ENCODE assay signal across 25 mouse cellular contexts in the genomic region with DNA sequence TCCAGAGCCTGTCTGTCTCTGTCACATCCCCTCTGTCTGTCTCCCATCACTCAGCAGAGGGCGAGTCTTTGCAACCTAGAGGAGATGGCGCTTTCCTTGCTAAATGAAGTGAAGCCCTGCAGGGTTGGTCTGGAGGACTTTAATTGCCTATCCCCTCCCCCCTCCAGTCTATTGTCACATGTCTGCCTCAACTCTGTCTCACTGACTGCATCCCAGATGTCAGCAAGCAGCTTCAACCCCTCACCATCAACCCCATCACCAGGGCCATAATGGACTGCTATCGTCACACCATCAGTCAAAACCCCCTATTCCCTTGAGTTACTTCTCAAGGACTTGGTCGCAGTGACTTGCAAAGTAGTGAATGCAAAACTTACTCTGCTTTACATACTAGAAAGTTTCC.
DNase-seq lines count a peak whose midpoint lies in the region; ATAC-seq and TF ChIP-seq lines count a peak whose summit lies in the region.
"Had no signal": no experiment of that assay in that cellular context is flagged by ENCODE, and none has a peak within 500 bp of the region (broad histone marks: within the 10 kb centered on the region; RNA-seq: fewer than 3 reads in every experiment).

No protein-coding gene starts in this region.

- peak; percentile 19 for DNase-seq in hindbrain, embryonic 11.5 days (ENCODE audit: low spot score)
- no peak for DNase-seq in lung, postnatal 36 days
- peak; percentile 10 for DNase-seq in retina, embryonic 14.5 days (ENCODE audit: low spot score)
- no peak for DNase-seq in retina, postnatal 1 day
- no peak for DNase-seq in liver, postnatal 0 days
- DNase-seq: adrenal gland, adult 2 months; adrenal gland, postnatal 14 days; cerebellum, adult 11 months; cerebellum, adult 2 months; cerebellum, adult 9-11 months; cerebellum, postnatal 25 days; gastrocnemius, postnatal 25 days; heart, adult 2 months had no signal

- H3K9me3 ChIP-seq in hindbrain, embryonic 11.5 days (ENCODE audit: control insufficient read depth, low read length), result no peaks in the 10 kb centered on the region
- H3K9me3 ChIP-seq in hindbrain, embryonic 12.5 days (replicated peaks), result no peaks in the 10 kb centered on the region
- no peaks in the 10 kb centered on the region for H3K9me3 ChIP-seq in lung, embryonic 16.5 days (ENCODE audit: control insufficient read depth, low read length)
- no peaks in the 10 kb centered on the region for H3K9me3 ChIP-seq in liver, postnatal 0 days (ENCODE audit: low read length)
- H3K9me3 ChIP-seq: embryonic facial prominence, embryonic 10.5 days; embryonic facial prominence, embryonic 13.5 days; forebrain, embryonic 12.5 days; forebrain, embryonic 15.5 days had no signal

- H3K9ac ChIP-seq in hindbrain, embryonic 11.5 days (ENCODE audit: low read depth, low read length), result no peak overlapping the region
- no peak overlapping the region for H3K9ac ChIP-seq in hindbrain, embryonic 12.5 days
- no peak overlapping the region for H3K9ac ChIP-seq in lung, embryonic 16.5 days (ENCODE audit: low read length)
- no peak overlapping the region for H3K9ac ChIP-seq in liver, postnatal 0 days (replicated peaks)
- H3K9ac ChIP-seq: embryonic facial prominence, embryonic 13.5 days; forebrain, embryonic 12.5 days; forebrain, embryonic 15.5 days; hindbrain, embryonic 14.5 days had no signal

- 52% methylated on average over 4 of the region's 4 CpGs for WGBS in hindbrain, embryonic 11.5 days
- WGBS in hindbrain, embryonic 12.5 days, result 49% methylated on average over 4 of the region's 4 CpGs
- 50% methylated on average over 4 of the region's 4 CpGs for whole genome bisulfite sequencing in lung, embryonic 16.5 days
- 85% methylated on average over 4 of the region's 4 CpGs for WGBS in liver, postnatal 0 days (ENCODE audit: insufficient replicate concordance)

- no peak overlapping the region for H3K27ac ChIP-seq in hindbrain, embryonic 11.5 days (ENCODE audit: low read depth, low read length)
- H3K27ac ChIP-seq in hindbrain, embryonic 12.5 days, result no peak overlapping the region
- H3K27ac ChIP-seq in lung, embryonic 16.5 days (ENCODE audit: low read length), result no peak overlapping the region
- H3K27ac ChIP-seq in liver, postnatal 0 days (ENCODE audit: low read depth), result no peak overlapping the region
- H3K27ac ChIP-seq: embryonic facial prominence, embryonic 10.5 days; embryonic facial prominence, embryonic 13.5 days; forebrain, embryonic 12.5 days; forebrain, embryonic 15.5 days; heart, adult 2 months; hindbrain, embryonic 14.5 days; hindbrain, postnatal 0 days had no signal

- H3K4me1 ChIP-seq in hindbrain, embryonic 11.5 days (replicated peaks; ENCODE audit: control insufficient read depth, insufficient read depth, low read length), result no peaks in the 10 kb centered on the region
- peaks cover 10% of the 10 kb centered on the region; the same call in 1 of the 2 replicates for H3K4me1 ChIP-seq in hindbrain, embryonic 12.5 days
- no peaks in the 10 kb centered on the region for H3K4me1 ChIP-seq in lung, embryonic 16.5 days (replicated peaks; ENCODE audit: control insufficient read depth, insufficient read depth, low read length)
- no peaks in the 10 kb centered on the region for H3K4me1 ChIP-seq in liver, postnatal 0 days (ENCODE audit: insufficient read depth)
- H3K4me1 ChIP-seq: embryonic facial prominence, embryonic 13.5 days had no signal

- ATAC-seq in hindbrain, embryonic 11.5 days (ENCODE audit: low FRiP score), result no peak
- no peak for ATAC-seq in hindbrain, embryonic 12.5 days (ENCODE audit: low FRiP score)
- peak; percentile 92 for ATAC-seq in lung, embryonic 16.5 days (ENCODE audit: low read depth)
- ATAC-seq in liver, postnatal 0 days, result no peak
- ATAC-seq: CD4-positive, CD25-positive, alpha-beta regulatory T cell, adult 4 months; forebrain, embryonic 15.5 days; hindbrain, postnatal 0 days; inflammation-experienced regulatory T-cells, adult 6 months had no signal

- H3K4me2 ChIP-seq in hindbrain, embryonic 11.5 days (replicated peaks; ENCODE audit: low read depth, low read length), result no peak overlapping the region
- H3K4me2 ChIP-seq in hindbrain, embryonic 12.5 days (replicated peaks), result no peak overlapping the region
- no peak overlapping the region for H3K4me2 ChIP-seq in lung, embryonic 16.5 days (ENCODE audit: low read depth, low read length)
- H3K4me2 ChIP-seq in liver, postnatal 0 days (ENCODE audit: low read depth, low read length), result no peak overlapping the region
- H3K4me2 ChIP-seq: embryonic facial prominence, embryonic 13.5 days; forebrain, embryonic 12.5 days; forebrain, embryonic 15.5 days; heart, embryonic 11.5 days; hindbrain, embryonic 14.5 days had no signal

- H3K27me3 ChIP-seq in hindbrain, embryonic 11.5 days (ENCODE audit: control insufficient read depth, insufficient read depth, low read length), result no peaks in the 10 kb centered on the region
- no peaks in the 10 kb centered on the region for H3K27me3 ChIP-seq in hindbrain, embryonic 12.5 days
- H3K27me3 ChIP-seq in lung, embryonic 16.5 days (ENCODE audit: control insufficient read depth, insufficient read depth, low read depth, low read length), result no peaks in the 10 kb centered on the region
- no peaks in the 10 kb centered on the region for H3K27me3 ChIP-seq in liver, postnatal 0 days (ENCODE audit: insufficient read depth, low read length)
- H3K27me3 ChIP-seq: embryonic facial prominence, embryonic 13.5 days; forebrain, embryonic 12.5 days; forebrain, embryonic 15.5 days had no signal

- H3K4me3 ChIP-seq in hindbrain, embryonic 11.5 days (ENCODE audit: low read depth, low read length), result no peak overlapping the region
- H3K4me3 ChIP-seq in hindbrain, embryonic 12.5 days, result no peak overlapping the region
- no peak overlapping the region for H3K4me3 ChIP-seq in lung, embryonic 16.5 days (ENCODE audit: low read length)
- H3K4me3 ChIP-seq in liver, postnatal 0 days (ENCODE audit: low read depth, low read length), result no peak overlapping the region
- H3K4me3 ChIP-seq: embryonic facial prominence, embryonic 10.5 days; embryonic facial prominence, embryonic 13.5 days; erythroblast, embryonic 14.5 days; forebrain, embryonic 12.5 days; forebrain, embryonic 15.5 days; heart, adult 2 months had no signal

- no peak for TF ChIP-seq CTCF in liver, postnatal 0 days (IDR thresholded peaks at IDR 0.05; ENCODE audit: low read depth)

- H3K36me3 ChIP-seq in hindbrain, embryonic 11.5 days (ENCODE audit: control insufficient read depth, insufficient read depth, low read length), result no peaks in the 10 kb centered on the region
- H3K36me3 ChIP-seq in hindbrain, embryonic 12.5 days, result no peaks in the 10 kb centered on the region
- H3K36me3 ChIP-seq in lung, embryonic 16.5 days (ENCODE audit: control insufficient read depth, insufficient read depth, low read length), result no peaks in the 10 kb centered on the region
- H3K36me3 ChIP-seq in liver, postnatal 0 days (replicated peaks; ENCODE audit: insufficient read depth, low read length), result no peaks in the 10 kb centered on the region
- H3K36me3 ChIP-seq: embryonic facial prominence, embryonic 10.5 days; embryonic facial prominence, embryonic 13.5 days; forebrain, embryonic 12.5 days; forebrain, embryonic 15.5 days had no signal

- no peak for TF ChIP-seq EP300 in liver, postnatal 0 days (IDR thresholded peaks at IDR 0.05; ENCODE audit: low read depth)

Comparison
In these comparisons a context has a peak if more than half of its experiments do, and no peak if none do; other contexts are left out.
1. DNase-seq: peak in hindbrain, embryonic 11.5 days (single experiment) and retina, embryonic 14.5 days (single experiment); none in lung, postnatal 36 days (single experiment), retina, postnatal 1 day (single experiment) and liver, postnatal 0 days (single experiment).